Mouse (Mus musculus) forebrain, embryonic 12.5 days (tissue): ENCODE measurements around the gene Dnmt3a. TPM values are rescaled to one million over a fixed set of nuclear protein-coding genes. Genes with fewer than 3 reads are reported as not detected.

Experiments
- ATAC-seq: fragments of 200-750 bp; cut with Nextera tagmentation; 2 replicates; pipeline ENCODE4 v1.8.0; 2017; ENCODE audit warnings: moderate TSS enrichment; ENCODE audit not compliant: low FRiP score
- H3K27ac ChIP-seq: fragments of 300-500 bp; sonication (generic); 2 replicates; pipeline ENCODE4 v1.5.1; 2016; ENCODE audit warnings: mild to moderate bottlenecking
- H3K27me3 ChIP-seq: fragments of 300-500 bp; sonication (generic); 2 replicates; pipeline ENCODE4 v1.6.1; 2016; ENCODE audit warnings: mild to moderate bottlenecking
- H3K36me3 ChIP-seq: fragments of 300-500 bp; sonication (generic); replicated peaks from 2 replicates; pipeline ENCODE4 v1.6.1; 2016; ENCODE audit warnings: mild to moderate bottlenecking
- H3K4me1 ChIP-seq: fragments of 300-500 bp; sonication (generic); 2 replicates; pipeline ENCODE4 v1.6.1; 2016
- H3K4me2 ChIP-seq: fragments of 300-500 bp; sonication (generic); 2 replicates; pipeline ENCODE4 v1.6.1; 2016; ENCODE audit warnings: mild to moderate bottlenecking, moderate library complexity
- H3K4me3 ChIP-seq: fragments of 300-500 bp; sonication (generic); replicated peaks from 2 replicates; pipeline ENCODE4 v1.5.1; 2016; ENCODE audit warnings: mild to moderate bottlenecking
- H3K9ac ChIP-seq: fragments of 300-500 bp; sonication (generic); 2 replicates; pipeline ENCODE4 v1.6.1; 2016; ENCODE audit warnings: mild to moderate bottlenecking
- H3K9me3 ChIP-seq: fragments of 300-500 bp; sonication (generic); 2 replicates; pipeline ENCODE4 v1.6.1; 2016
- WGBS: fragments of 180-500 bp; shearing (Covaris S2); methylation state at CpG from one replicate; pipeline ENCODE4 v1.1.7; 2016; 5-methylcytosine and 5-hydroxymethylcytosine counted together
- polyA plus RNA-seq: library from polyadenylated mRNA; unstranded; fragments of >200 nt; fragmentation: Nextera tagmentation; extraction: Ambion mirVana; gene quantifications from 2 replicates; pipeline ENCODE4 v1.2.1, GENCODE M21; 2016

Gene Dnmt3a
- polyA plus RNA-seq, 1 experiment from 2014 or later, result 146 TPM

DNA sequence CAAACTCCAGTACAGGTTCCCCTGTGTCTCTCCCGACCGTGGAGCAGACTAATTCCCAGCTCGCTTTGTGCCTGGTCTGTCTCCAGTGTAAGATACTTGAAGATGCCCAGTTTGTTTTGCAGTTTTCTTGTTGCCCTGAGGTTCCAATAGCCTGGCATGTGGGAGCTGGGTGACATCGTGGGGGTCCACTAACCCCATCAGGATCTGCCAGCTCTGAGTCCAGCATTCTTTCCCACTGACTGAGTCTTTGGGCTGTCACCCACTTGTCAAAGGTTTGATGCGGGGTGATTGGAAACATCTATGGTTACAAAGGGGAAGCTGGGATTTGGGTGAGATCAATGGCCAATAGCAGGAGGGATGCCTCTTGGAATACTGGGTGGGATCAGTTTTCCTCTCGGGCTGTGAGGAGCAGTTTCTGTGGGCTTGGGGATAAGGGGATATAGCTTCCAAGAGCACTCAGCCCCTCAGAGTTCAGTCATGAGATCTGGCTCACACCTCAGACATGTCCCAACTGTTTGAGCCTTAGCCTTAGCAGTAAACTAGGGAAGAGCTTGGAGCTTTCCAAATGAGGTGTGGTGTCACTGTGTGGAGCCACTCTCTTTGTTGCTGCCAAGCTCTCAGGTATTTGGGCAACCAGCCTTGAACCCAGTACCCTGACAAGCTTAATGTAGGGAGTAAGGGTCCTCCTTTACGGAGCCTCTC is 27.4 kb downstream of the Dnmt3a start:
- 0 out of 2 replicates have a peak, but pooled peaks have one; percentile 2 for ATAC-seq
- H3K9ac ChIP-seq, result no peak overlapping the region

DNA sequence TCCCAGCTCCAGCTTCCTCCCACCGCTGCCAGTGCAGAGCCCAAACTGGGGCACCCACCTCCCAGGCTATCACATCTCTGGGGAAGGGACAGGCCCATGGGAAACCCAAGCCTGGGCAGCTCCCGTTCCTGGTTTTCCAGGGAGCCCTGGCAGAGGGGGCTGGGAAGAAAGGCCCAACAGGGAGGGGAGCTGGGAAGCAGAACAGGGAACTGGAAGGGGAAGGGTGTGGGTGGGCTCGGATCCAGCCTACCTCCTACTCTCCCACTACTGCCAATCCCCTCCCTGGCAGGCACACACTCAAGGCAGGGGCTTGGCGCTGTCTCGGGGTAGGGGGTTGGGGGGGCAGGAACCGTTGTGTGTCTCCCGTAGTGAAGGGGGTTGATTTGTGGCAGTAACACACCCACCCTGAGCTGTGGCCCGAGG is 28.1 kb downstream of the Dnmt3a start:
- Histone ChIP-seq H3K4me1 (peaks cover 29% of the 10 kb centered on the region), H3K9ac (peak overlapping the region; percentile 51), H3K4me2 (peak overlapping the region; percentile 49), H3K27me3 (no peaks in the 10 kb centered on the region), H3K36me3 (peaks cover 32% of the 10 kb centered on the region), H3K9me3 (no peaks in the 10 kb centered on the region), H3K4me3 (no peak overlapping the region; the same call in 1 of the 2 replicates), H3K27ac (peak overlapping the region; percentile 74)
- 3% methylated on average over 8 of the region's 8 CpGs for WGBS
- ATAC-seq, result peak; percentile 79; the same call in 1 of the 2 replicates

More for the DNA sequence above, 27.4 kb downstream of the Dnmt3a start:
- Histone ChIP-seq H3K36me3 (peaks cover 29% of the 10 kb centered on the region), H3K27ac (peak overlapping the region; percentile 66; the same call in 1 of the 2 replicates), H3K4me3 (no peak overlapping the region), H3K4me1 (peaks cover 29% of the 10 kb centered on the region), H3K4me2 (peak overlapping the region; percentile 49), H3K27me3 (no peaks in the 10 kb centered on the region), H3K9me3 (no peaks in the 10 kb centered on the region)
- 57% methylated on average over 7 of the region's 7 CpGs for WGBS

DNA sequence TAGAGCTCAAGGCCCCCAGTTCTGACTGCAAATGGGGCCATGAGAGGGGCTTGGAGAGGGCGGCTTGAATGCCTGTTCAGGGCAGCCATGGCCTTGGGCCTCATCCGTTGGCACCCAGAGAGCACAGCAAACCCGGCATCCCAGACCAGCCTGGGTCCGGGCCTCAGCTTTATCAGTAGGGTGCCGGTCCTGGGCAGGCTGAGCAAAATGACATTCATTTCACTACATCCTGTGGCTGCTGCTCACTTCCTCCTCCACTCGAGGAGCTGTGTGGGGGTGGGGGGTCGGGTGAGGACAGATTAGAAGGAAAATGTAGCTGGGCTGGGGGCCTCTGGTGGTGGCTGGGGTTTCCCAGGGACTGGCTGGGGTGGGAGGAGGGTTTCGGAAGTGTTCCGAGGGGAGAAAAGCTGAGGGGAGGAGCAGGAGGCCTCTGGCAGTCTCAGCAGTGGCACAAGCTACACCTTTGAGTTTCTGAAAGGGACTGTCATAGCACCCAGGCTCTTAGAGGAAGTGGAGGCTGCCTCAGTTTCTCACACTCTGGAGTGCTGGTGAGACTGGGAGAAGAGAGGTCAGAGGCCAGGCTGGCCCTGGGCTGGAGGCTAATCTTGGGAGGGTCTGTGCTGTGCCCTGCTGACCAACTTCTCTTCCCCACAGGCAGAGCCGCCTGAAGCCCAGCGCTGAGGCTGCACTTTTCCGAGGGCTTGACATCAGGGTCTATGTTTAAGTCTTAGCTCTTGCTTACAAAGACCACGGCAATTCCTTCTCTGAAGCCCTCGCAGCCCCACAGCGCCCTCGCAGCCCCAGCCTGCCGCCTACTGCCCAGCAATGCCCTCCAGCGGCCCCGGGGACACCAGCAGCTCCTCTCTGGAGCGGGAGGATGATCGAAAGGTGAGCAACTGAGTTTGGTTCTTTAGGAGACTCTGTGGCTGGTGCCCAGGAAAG is 28.8 kb downstream of the Dnmt3a start:
- peak overlapping the region; percentile 49 for H3K4me2 ChIP-seq
- WGBS, result 9% methylated on average over 21 of the region's 21 CpGs
- peak; percentile 37; the same call in 1 of the 2 replicates for ATAC-seq
- H3K4me3 ChIP-seq, result no peak overlapping the region; the same call in 1 of the 2 replicates
- H3K9ac ChIP-seq, result peak overlapping the region; percentile 51
- no peaks in the 10 kb centered on the region for H3K27me3 ChIP-seq
- H3K9me3 ChIP-seq, result no peaks in the 10 kb centered on the region
- peaks cover 29% of the 10 kb centered on the region for H3K4me1 ChIP-seq
- H3K36me3 ChIP-seq, result peaks cover 38% of the 10 kb centered on the region
- peak overlapping the region; percentile 74 for H3K27ac ChIP-seq

DNA sequence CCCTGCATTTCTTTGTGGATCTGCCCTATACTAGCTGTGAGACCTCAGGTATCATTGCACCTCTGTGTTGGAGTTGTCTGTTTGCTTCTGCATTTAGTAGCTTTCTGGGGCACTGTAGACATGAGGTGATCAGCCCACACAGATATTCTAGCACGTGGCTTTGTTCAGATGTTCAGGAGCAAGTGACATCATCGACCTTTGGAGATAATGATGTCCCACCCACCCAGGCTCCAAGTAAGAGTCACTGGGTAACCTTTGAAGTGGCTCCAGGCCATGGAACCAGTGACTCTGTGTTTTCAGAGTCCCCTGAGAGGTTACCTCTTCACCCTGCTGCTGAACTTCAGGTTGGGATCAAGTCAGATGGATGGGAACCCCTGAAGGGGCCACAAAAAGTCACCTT is 29.8 kb downstream of the Dnmt3a start:
- no peaks in the 10 kb centered on the region for H3K9me3 ChIP-seq
- peaks cover 29% of the 10 kb centered on the region for H3K4me1 ChIP-seq
- H3K27ac ChIP-seq, result no peak overlapping the region
- ATAC-seq, result no peak
- WGBS, result 84% methylated on average over 2 of the region's 2 CpGs
- H3K36me3 ChIP-seq, result peaks cover 42% of the 10 kb centered on the region
- no peaks in the 10 kb centered on the region for H3K27me3 ChIP-seq
- H3K9ac ChIP-seq, result no peak overlapping the region
- H3K4me3 ChIP-seq, result no peak overlapping the region
- no peak overlapping the region for H3K4me2 ChIP-seq

DNA sequence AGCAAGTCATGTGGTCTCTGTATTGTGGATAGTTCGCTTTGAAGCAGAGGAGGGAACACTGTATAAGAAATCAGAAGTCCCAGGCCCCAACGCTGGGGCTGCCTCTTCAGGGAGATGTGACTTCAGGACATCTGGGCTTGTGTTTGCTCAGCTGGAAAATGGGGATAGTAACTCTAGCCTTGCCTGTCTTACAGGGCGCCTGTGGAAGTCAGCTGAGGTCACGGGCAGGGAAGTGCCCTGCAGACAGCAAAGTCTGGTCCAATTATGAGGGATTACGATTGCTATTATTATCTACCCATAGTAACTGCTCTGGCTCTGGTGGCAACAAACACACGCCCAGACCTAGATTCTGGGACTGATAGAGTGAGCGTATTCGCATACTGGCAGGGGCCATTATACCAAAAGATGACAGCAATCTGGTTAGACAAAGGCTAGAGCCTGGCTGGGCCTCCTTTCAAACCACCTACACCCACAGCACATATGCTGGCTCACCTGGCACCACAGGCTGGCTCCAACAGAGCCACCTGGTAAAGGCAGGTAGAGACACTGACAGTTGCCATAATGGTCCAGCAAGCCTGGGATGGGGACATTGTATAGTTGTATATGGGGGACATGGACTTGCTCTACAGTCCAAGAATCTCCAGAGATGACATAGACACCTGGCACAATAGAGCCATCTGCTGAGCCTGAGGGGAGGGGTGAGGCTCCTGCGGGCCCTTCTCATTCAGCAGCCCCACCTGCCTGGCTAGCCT is 31.4 kb downstream of the Dnmt3a start:
- Histone ChIP-seq H3K27ac (no peak overlapping the region), H3K9ac (no peak overlapping the region), H3K9me3 (no peaks in the 10 kb centered on the region), H3K4me1 (peaks cover 29% of the 10 kb centered on the region), H3K4me3 (no peak overlapping the region), H3K4me2 (no peak overlapping the region), H3K27me3 (no peaks in the 10 kb centered on the region), H3K36me3 (peaks cover 55% of the 10 kb centered on the region)
- WGBS, result 70% methylated on average over 9 of the region's 9 CpGs
- no peak for ATAC-seq

DNA sequence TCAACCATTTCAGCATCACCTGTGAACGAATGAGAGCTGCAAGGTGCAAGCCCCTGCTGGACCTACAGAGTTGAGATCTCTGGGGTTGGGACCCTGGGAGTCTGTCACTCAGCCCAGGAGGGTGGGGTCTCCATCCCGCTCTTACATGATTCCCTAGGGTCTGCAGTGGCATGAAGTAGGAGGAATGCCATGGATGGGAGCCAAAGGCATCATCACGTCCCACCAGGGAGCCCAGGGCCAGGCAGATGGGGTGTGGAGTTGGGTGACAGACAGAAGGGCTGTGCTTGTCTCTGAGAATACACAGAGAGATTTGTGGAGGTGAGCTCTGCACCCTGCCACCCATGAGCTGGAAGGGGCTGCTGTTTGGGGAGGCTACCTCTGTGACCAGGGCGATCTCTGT is 32.2 kb downstream of the Dnmt3a start:
- Histone ChIP-seq H3K27me3 (no peaks in the 10 kb centered on the region), H3K9ac (no peak overlapping the region), H3K4me2 (no peak overlapping the region), H3K4me1 (peaks cover 27% of the 10 kb centered on the region), H3K9me3 (no peaks in the 10 kb centered on the region), H3K27ac (no peak overlapping the region), H3K36me3 (peaks cover 55% of the 10 kb centered on the region), H3K4me3 (no peak overlapping the region)
- ATAC-seq, result no peak
- 86% methylated on average over 4 of the region's 4 CpGs for WGBS

DNA sequence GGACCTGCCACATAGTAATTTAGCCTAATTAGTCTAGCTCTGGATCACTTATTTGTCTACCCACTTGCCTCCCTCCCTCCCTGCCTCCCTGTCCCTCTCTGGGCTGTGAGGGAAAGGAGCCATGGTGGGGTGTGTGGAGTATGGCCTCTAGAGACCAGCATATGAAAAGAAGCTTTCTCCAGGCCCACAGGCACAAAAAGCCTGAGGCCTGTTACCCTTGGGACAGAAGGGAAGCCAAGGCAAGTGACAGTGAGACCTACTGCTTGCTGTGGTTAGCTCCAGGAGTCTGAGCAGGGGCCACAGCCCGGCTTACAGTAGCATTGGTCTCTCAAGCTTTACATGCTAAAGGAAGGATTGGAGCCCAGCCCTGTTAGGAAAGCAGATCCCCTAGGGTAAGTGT is 33.9 kb downstream of the Dnmt3a start:
- no peak for ATAC-seq
- Histone ChIP-seq H3K36me3 (peaks cover 55% of the 10 kb centered on the region), H3K4me3 (no peak overlapping the region), H3K9ac (no peak overlapping the region), H3K27me3 (no peaks in the 10 kb centered on the region), H3K4me1 (peaks cover 23% of the 10 kb centered on the region), H3K4me2 (no peak overlapping the region), H3K9me3 (no peaks in the 10 kb centered on the region), H3K27ac (no peak overlapping the region)
- WGBS, result 100% methylated on average over 1 of the region's 1 CpGs

DNA sequence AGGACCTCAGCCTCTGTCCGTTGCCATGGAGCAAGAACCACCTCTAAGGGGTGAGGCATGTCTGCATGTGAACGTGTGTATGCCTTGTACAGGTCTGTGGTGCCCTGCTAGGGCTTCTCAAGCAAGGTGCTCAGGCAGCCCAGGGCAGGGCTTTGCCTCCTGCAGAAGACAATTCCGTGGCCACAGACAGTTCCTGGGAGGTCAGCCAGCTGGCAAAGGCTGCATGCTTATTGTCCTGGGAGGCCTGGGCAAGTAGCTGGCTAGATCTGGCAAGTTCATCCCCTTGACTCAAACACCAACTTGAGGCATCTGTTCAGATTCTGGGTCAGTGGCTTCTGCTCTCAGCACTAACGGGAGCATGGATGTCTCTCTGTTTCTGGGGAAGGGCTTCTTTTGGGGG is 35.3 kb downstream of the Dnmt3a start:
- no peaks in the 10 kb centered on the region for H3K27me3 ChIP-seq
- no peaks in the 10 kb centered on the region for H3K9me3 ChIP-seq
- no peak overlapping the region for H3K4me3 ChIP-seq
- H3K36me3 ChIP-seq, result peaks cover 52% of the 10 kb centered on the region
- ATAC-seq, result no peak
- H3K4me1 ChIP-seq, result peaks cover 16% of the 10 kb centered on the region
- H3K9ac ChIP-seq, result no peak overlapping the region
- WGBS, result 73% methylated on average over 4 of the region's 4 CpGs
- H3K4me2 ChIP-seq, result no peak overlapping the region
- H3K27ac ChIP-seq, result no peak overlapping the region

DNA sequence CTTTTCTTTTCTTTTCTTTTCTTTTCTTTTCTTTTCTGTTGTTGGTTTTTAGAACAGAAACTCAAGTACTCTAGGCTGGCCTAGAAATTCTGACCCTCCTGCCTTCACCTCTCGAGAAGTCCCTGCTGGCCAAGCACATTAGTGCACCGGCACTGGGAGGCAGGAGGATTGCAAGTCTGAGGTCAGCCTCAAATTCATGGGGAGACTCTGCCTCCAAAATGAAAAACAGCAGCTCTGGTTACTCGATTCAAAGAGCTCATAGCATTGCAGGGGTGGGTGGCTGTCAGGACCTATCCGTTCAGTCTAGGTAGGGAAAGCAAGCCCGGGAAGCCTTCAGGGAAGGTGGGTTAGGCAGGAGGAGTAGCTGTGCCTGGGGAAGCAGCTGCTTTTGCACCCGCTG is 37.0 kb downstream of the Dnmt3a start:
- Histone ChIP-seq H3K36me3 (peaks cover 34% of the 10 kb centered on the region), H3K4me2 (no peak overlapping the region), H3K9me3 (no peaks in the 10 kb centered on the region), H3K4me3 (no peak overlapping the region), H3K9ac (no peak overlapping the region), H3K4me1 (peaks cover 16% of the 10 kb centered on the region), H3K27me3 (no peaks in the 10 kb centered on the region), H3K27ac (peak overlapping the region; percentile 59; the same call in 1 of the 2 replicates)
- 52% methylated on average over 6 of the region's 6 CpGs for WGBS
- ATAC-seq, result no peak

DNA sequence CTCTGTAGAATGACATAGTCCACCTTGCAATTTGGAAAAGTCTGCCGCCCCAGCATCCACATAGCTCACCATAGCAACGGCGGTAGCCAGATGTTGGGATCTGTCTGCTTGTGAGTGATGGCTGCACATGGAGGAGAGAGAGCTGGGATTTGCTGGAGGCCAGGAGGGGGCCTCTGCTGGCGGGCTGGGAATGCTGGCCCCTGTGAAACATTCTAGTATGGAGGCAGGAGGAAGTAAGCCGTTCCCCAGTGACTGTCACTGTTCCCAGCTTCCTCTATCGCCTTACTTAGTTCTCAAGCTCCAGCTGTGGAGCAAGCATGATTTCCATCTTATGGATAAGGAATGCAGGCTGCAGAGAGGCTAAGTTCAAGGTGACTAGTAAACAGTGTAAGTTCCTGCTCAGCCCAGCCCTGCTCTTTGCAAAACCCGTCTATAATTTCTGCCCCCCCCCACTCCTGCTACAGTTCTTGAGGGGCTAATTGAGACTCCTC is 37.6 kb downstream of the Dnmt3a start:
- ATAC-seq, result 0 out of 2 replicates have a peak, but pooled peaks have one; percentile 36
- H3K36me3 ChIP-seq, result peaks cover 31% of the 10 kb centered on the region
- H3K9me3 ChIP-seq, result no peaks in the 10 kb centered on the region
- peaks cover 16% of the 10 kb centered on the region for H3K4me1 ChIP-seq
- H3K4me2 ChIP-seq, result no peak overlapping the region
- H3K27ac ChIP-seq, result peak overlapping the region; percentile 59
- no peak overlapping the region for H3K4me3 ChIP-seq
- WGBS, result 32% methylated on average over 7 of the region's 7 CpGs
- no peaks in the 10 kb centered on the region for H3K27me3 ChIP-seq
- H3K9ac ChIP-seq, result no peak overlapping the region

DNA sequence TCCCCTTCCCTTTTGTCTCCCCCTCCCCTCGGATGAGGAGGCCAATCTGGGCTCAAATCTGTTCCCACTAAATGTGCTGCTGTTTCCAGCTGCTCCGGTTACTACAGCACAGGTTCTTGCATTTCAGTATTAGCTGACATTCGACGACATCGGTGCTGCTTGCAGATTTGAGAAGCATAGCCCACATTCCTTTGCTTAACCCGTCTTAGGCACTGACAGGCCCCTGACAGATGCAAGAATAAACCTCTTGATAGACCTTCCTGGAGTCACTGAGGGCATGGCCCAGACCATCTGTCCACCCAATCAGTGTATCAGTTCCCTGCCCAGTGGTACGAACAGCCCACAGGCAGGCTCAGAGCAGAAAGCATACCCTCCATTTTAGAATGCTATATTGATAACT is 38.1 kb downstream of the Dnmt3a start:
- Histone ChIP-seq H3K4me1 (peaks cover 16% of the 10 kb centered on the region), H3K27ac (no peak overlapping the region), H3K4me2 (no peak overlapping the region), H3K4me3 (no peak overlapping the region), H3K36me3 (peaks cover 29% of the 10 kb centered on the region), H3K9ac (no peak overlapping the region), H3K27me3 (no peaks in the 10 kb centered on the region), H3K9me3 (no peaks in the 10 kb centered on the region)
- WGBS, result 50% methylated on average over 7 of the region's 7 CpGs
- ATAC-seq, result no peak

DNA sequence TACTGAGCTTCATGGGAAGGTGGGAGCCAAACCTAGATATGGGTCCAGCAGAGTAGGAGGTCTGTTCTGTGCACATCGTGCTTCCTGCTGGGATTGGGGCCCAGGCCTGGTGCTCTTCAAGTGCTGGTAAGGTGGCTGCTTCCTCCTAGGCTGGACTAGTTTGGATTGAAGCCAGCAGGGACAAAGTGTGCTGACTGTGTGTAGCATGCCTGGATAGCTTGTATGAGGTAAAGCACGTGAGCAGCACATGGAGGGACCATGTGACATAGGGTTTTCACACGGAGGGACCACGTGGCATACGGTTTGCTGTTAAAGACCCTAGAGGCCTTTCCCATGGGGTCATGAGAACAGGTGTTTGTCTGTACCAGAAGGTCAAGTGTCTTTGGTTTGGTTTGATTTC is 38.5 kb downstream of the Dnmt3a start:
- WGBS, result 89% methylated on average over 5 of the region's 5 CpGs
- Histone ChIP-seq H3K9me3 (no peaks in the 10 kb centered on the region), H3K36me3 (peaks cover 28% of the 10 kb centered on the region), H3K27ac (no peak overlapping the region), H3K4me2 (no peak overlapping the region), H3K4me1 (peaks cover 16% of the 10 kb centered on the region), H3K9ac (no peak overlapping the region), H3K27me3 (no peaks in the 10 kb centered on the region), H3K4me3 (no peak overlapping the region)
- no peak for ATAC-seq
